Mouse (Mus musculus) adrenal gland, postnatal 36 days (tissue): ENCODE data around the gene Ybey. TPM values are rescaled to one million over a fixed set of nuclear protein-coding genes. Genes with fewer than 3 reads are reported as not detected.

Source experiments
- DNase-seq, 2 experiments: peaks; one replicate each; pipeline ENCODE4 v3.0.0; 2021; ENCODE audit warnings: mixed read lengths in 1 of 2
- long read RNA-seq, 2 experiments: library from polyadenylated mRNA; stranded (forward); transcript quantifications; one replicate each; pipeline ENCODE4 v2.0.0; 2021; ENCODE audit warnings: borderline sequencing depth in 2 of 2
- total RNA-seq, 2 experiments: library from RNA; stranded (reverse); gene quantifications; 2 replicates each; pipeline ENCODE4 v1.2.3; 2021

Ybey gene
- 1 to 10 TPM; 2.0 to 3.5 TPM for total RNA-seq
- long read RNA-seq, experiment 1, full-length matches to known transcripts, result 7 of 11 reads
- long read RNA-seq, experiment 1, partial matches to known transcripts, result 4 of 11 reads
- long read RNA-seq, experiment 1, other reads (novel, unspliced or antisense), result 0 of 11 reads
- long read RNA-seq, experiment 2, partial matches to known transcripts, result 2 of 3 reads
- long read RNA-seq, experiment 2, other reads (novel, unspliced or antisense), result 0 of 3 reads

DNA sequence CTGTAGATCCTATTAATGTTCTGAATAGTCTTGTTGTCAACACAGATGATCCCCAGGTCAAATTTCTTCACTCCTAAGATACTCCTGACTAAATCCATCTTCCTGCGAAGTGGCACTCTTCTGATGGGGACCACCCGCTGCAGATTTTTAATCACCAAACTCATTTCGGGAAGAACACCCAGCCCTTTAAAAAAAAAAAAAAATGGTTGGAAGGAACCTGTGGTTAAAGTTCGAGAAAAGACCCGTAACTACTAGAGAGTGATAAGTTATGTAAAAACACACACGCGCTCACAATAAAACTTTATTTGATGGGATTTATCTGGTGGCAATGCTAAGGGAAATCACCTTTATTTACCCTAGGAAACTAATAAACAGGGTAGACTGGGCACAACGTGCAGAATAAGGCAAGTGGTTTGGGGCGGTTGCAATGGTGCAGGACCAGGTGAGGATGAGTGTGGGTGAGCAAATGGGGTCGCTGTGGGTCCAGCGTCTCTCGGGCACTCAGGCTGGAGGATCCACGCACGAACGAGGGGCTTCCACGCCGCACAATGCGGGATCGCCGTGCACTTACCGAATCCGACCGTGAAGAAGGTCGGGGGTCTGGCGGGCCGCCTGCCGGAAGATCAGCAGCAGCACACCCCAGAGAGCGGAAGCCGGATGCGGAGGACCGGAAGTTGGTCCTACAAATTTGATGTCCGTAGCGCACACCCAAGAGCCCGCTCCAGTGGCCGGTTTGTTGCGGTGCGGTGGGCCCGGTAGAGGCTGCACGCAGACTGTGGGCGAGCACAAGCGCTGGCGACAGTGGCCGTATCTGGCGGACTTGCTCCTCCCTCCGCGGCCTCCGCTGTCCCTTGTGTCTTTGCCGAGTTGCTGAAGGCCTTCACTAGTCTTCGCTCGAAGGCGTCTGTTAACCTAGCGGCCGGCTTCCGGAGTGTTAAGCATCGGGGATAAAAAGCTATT is at the start of gene Ybey, which contains the start of gene Mcm3ap:
TSS of gene Ybey (minus strand) at position 912 of the 960 bp plus-strand sequence.
TSS of gene Mcm3ap (plus strand) at position 725 of the 960 bp plus-strand sequence.
- DNase-seq, result peak; percentile 90

DNA sequence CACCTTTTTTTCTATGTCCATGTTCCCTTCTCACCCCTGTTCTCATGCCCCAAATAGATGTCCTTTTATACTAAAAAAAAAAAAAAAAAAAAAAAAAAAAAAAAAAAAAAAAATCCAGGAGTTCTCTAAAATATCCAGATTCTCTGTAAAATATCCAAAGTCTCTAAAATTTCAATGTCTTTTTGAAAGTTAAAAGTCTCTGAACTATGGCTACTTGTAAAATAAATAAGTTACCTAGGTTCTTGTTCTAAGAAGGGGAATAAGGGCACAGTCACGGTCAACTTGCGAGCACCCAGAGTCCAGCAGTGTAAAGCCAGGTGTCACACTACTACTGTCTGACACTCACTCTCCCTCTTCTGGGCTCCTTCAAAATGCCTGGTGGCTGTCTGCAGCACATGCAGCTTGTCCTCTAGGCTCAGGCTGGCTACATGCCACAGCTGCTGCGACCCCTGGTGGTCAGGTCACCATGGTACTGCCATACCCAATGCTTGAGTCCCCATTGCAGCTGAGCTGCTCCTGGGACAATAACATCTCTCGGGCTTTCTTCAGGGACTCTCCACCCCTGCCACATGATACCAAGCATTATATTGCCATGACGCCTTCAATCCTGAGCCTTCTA is 44.2 kb upstream of the Ybey start:
- DNase-seq, result peak; percentile 77

DNA sequence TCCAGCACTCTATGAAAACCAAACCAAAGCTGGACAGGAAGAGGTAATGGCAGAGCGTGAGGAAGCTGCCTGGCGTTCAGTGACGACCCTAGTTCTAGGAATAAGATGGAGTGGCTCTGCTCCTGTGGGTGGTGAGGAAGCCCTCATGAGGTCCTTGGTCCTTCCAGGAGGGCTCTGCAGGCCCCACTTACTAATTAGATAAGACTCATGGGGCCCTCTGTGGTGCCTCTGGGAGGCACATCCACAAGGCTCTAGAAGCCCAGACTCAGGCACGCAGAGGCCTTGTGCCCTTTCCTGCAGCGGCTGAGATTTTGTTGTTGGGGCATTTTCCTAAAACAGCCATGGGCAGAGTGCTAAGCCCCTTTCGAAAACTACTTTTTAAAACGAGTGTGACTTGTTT is 37.0 kb upstream of the Ybey start:
- DNase-seq, result no peak

DNA sequence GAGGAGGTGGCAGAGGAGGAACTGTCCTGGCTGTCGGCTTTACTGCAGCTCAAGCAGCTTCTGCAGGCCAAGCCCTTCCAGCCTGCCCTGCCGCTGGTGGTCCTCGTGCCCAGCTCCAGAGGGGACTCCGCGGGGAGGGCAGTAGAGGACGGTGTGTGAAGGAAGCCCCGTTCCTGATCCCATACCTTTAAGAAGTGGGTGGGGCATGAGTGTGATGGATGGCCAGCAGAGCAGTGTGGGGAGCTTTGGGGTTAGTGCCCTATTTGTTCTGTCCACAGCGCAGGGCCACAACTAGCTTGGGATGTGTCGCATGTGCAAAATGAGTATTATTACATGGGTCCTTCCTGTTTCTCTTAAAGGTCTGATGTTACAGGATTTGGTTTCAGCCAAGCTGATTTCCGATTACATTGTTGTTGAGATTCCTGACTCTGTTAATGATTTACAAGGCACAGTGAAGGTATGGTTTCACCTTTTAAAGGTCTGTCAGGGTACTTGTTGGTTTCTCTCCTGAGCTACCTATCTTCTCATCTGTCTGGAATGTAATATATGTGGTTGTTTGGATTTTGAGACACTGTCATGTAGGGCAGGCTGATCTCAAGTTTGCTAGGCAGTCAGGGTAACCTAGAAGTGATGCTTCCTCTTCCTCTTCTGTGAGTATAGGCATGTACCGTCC is 35.5 kb upstream of the Ybey start:
- DNase-seq, result no peak

DNA sequence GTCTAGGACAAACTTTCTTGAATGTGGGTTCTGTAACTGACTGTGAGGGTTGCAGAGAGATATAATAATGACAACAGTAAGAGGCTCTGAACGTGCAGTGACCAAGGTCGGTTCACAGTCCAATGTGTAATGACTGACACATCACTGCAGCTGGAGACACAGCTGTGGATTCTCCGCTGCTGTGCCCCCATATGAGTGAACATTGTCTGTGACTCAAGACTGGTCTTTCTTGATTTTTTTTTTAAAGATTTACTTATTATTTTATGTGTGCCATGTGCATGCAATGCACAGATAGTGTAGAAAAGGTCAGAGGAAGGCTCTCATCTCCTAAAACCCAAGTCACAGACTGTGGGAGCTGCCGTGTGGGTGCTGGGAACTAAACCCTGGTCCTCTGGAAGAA is 28.6 kb upstream of the Ybey start:
- DNase-seq, result no peak

DNA sequence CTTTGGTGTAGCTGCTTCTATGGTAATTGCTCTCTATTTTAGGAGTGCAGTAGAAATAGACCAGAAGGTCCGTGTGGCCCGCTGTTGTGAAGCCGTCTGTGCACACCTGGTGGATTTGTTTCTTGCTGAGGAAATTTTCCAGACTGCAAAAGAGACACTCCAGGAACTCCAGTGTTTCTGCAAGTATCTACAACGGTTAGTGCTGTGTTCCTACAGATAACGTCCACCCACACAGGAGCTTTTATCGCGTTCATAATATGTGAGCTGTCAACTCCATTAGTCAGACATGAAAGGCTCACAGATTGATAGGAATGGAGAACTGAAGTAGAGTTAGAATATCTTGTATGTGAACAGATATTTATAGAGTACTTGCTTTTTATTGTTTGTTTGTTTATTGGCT is 27.5 kb upstream of the Ybey start:
- no peak for DNase-seq

DNA sequence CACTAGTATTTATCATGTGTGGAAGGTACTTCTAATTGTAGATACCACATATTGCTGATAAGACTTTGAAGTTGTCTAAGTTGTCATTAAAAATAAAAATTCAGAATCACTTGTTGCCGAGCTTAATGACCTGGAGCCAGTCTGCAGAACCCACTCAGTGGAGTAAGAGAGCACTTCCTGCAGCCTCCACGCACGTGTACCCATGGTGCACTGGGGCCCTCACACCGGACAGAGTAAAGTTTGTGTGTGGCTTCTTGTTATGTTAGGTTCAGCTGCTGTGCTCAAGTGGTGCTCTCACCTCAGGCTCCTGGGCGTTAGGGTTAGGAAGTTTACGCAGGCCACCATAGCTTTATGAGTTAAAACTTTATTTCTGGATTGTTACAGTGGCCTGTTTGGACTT is 26.6 kb upstream of the Ybey start:
- no peak for DNase-seq

DNA sequence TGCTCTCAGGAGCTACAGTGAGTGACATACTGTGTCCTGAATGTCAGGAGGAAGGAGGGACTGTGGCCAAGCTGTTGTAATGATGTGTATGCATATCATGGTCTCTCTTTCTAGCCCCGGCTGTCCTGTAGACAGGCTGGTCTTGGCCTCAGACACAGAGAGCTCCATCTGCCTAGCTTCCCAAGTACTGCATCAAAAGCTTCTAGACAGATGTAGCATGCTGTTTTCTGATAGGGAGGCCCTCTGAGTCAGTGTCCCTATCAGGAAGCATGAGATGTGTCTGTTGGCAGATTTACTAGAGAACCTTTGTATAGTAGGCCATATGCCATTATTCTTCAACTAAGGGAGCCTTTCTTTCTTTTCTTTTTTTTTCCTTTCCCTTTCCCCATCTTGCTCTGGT is 24.6 kb upstream of the Ybey start:
- DNase-seq, result no peak

DNA sequence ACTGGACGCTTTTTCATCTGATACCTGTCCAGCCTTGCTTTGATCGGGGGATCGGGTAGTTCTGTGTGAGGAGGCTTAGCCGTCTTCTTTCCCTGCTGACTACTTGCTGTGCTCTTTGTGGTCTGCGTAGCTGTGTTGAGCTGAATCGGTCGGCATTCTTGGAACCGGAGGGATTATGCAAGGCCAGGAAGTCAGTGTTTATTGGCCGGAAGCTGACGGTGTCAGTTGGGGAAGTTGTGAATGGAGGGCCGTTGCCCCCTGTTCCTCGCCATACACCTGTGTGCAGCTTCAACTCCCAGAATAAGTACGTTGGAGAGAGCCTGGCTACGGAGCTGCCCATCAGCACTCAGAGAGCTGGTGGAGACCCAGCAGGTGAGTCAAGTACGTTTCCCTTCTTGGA is 20.3 kb upstream of the Ybey start:
- DNase-seq, result no peak

DNA sequence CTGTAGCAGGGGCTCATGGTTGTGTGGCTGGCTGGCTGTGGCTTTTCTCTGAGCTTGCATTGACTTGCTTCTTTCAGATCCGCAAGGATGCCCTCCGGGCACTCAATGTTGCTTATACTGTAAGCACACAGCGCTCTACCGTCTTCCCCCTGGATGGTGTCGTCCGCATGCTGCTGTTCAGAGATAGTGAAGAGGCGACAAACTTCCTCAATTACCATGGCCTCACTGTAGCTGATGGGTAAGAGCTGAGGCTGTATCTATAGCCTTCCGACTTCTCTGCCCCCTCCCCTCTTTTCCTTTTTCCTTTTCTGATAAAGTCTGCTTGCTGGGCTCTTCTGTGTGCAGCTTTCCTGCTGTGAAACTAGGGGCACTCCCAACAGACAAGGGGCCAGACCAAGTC is 19.4 kb upstream of the Ybey start:
- no peak for DNase-seq

DNA sequence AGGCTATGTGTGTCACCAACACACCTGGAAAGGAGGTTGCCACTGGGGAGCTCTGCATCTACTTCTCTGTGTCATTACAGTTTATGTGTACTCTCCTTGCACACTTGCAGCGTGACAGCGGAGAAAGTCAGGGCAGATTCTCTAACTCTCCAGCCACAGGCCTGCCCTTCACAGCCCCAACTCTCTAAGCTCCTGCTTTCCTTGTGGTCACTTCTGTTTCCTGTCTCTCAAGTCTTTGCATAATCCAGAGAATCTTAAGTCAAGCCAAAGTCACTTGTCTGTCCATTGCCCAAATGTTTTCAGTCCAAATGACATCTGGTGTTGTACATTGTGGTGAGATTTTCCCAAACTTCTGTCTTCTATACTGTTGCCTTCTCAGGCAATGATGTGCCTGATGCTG is 17.4 kb upstream of the Ybey start:
- no peak for DNase-seq

DNA sequence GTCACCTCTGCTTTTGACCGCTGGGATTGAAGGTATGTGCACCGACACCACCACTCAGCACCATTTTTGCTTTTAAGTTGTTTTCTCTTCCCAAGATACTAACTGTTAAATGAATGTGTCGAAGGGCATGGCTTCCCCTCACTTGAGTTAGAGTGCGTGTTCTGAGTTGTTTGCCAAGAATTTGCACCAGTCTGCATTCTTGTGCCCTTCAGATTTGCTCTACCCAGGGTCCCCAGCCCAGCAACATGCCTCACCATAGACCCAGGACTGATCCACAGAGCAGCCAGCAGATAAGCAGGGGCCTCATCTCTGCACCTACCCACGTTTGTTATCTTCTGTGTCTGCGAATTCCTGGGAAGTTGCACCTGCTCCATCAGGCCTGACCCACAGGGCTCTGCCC is 12.6 kb upstream of the Ybey start:
- no peak for DNase-seq

DNA sequence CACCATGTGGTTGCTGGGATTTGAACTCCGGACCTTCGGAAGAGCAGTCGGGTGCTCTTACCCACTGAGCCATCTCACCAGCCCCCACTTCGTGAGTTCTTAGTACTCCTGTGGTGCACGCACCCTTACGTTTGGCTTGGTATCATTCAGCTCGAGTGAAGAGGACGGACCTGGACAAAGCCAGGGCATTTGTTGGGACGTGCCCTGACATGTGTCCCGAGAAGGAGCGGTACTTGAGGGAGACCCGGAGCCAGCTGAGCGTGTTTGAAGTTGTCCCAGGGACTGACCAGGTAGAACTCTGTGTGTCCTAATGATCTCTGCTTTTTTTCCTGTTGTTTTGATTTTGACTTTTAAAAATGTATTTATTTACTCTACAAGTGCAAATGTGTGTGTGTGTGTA is 11.9 kb upstream of the Ybey start:
- DNase-seq, result no peak

DNA sequence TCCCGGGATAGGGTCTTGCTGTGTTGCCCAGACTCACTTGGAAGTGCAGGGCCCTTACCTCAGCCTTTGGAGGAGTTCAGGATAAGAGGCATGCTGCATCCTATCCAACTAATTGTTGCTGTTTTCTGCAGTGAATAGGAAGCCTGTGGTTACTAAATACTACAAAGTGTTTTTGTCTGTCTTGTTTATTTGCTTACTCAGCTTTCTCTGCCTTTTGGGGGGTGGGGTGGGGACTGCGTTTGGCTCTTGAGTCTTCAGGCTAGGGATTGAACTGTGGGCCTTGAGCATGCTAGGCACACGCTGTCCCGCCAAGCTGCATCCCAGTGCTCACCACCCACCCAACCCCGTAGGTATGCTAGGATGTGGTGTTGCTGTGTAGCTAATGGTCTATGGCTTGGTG is 4.8 kb upstream of the Ybey start:
- DNase-seq, result no peak

DNA sequence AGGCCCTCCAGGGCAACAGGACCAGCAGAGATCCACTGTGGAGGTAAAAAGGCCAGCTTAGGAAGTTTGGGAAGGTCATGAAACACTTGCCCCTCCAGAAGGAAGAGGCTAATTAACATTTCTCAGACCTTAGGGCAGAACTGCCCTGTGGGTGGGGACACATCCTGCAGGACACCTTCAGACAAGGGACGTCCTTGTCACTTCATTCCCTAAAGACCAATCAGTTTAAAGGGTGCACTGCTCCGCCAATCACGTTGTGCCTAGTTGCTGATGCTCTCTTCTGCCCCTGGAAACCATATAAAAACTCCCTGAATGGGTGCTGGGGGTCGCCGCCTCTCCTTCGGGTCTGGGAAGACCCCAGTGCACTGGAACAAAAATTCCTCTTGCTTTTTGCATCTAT is 6.2 kb downstream of the Ybey start:
- DNase-seq, result no peak

DNA sequence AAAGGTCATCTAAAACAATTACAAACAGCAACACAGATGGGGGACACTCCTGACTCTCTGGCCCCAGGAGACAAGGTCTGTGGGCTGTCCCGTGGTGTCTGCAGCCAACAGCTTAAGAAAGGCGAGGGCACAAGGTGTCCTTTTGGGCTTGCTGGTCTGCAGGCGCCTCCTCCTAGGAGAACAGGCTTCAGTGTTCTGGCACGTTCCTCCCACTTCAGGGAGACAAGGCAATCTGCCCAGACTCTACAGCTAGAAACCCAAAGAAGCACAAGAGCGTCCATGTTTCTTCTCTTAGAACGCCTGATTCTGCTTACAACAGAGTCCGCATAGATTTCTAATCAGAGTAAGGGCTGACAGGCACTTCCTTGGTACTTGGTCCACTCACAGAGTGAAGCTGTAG is 6.6 kb downstream of the Ybey start:
- no peak for DNase-seq

DNA sequence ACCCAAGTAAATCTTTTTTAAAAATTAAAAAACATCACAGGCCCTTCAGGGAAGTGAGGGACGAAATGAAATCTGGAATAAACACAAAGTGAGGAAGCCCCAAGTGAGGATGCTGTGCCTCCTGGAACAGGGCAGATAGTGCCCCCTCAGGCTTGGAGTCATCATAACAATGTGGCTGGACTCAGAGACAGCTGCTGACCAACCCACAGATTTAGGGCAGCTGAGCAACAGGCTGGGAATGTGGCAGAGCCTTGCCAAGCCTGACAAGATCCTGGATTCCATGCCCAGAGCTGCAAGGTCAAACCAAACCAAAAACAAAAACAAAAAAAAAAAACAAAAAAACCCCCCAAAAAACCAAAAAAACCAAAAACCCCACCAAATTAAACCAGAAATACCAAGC is 7.7 kb downstream of the Ybey start:
- peak; percentile 50 to 53 for DNase-seq

DNA sequence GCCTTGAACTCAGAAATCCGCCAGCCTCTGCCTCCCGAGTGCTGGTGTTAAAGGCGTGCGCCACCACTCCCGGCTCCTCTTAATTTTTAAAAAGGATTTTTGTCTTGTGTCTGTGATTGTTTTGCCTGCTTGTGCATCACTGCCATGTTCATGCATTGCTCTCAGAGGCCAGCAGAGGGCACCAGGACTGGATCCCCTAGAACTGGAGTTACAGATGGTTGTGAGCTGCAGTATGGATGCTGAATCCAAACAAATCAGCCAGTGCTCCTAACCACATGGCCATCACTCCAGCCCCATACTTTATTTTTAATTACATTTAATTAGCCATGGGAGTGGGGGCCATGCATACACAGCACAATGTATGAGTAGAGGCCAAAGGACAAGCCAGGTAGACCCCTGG is 13.6 kb downstream of the Ybey start:
- DNase-seq, result peak; percentile 43 to 68

DNA sequence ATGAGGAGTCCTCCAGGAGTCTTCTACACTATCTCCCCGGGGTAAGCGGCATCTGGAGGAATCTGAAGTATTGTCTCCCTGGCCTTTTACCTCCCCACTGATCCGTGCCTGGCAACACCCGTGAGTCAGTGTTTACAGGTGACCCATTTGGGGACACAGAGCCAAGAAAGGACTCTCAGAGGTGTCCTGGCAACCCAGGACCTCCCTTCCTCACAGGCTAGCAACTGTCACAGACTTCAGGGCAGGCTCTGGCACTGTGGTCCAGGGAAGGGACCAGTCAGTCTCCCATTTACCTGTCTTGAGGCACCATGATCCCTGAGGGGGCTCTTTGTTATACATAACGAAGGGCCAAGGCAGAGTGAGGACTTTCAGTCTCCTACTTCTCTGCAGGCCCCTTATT is 20.1 kb downstream of the Ybey start, which contains the start of gene 2610028H24Rik:
TSS of gene 2610028H24Rik (plus strand) at position 231 of the 400 bp plus-strand sequence.
- no peak for DNase-seq

DNA sequence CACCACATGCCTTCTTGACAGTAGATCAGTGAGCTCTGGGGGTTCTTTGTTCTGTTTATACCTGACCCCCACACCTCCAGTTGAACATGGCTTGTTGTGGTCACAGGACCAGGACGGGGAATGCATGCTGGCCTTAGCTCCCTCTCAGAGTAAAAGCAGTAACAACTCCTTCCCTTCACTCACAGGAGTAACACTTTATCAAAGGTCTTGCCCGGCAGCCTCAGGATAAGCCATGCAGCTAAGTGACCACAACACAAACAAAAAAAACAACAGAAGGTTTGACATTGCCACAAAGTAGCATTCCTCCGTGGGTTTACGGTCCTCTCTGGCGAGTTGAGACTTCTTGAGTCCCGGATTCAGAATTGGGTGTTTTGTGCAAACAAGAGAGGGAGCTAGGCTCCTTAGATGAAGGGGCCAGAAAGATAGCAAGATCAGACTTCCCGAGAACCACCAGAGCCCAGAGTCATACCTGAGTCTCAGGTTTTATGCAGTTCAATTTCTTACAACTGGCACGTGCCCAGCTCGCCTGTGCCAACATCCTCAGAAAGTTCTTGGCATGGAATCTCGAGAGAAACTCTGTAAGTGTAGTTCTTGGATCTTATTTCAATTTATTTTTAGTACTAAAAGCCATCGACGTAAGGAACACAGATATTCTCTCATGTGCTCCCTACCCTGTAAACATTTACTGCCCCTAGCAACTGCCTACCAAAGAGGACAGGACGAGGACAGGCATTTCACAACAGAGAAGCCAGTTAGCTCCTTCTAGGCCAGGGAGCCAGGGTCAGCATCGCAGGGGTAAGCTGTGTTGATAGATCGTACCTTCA is 21.3 kb downstream of the Ybey start:
- no peak for DNase-seq

DNA sequence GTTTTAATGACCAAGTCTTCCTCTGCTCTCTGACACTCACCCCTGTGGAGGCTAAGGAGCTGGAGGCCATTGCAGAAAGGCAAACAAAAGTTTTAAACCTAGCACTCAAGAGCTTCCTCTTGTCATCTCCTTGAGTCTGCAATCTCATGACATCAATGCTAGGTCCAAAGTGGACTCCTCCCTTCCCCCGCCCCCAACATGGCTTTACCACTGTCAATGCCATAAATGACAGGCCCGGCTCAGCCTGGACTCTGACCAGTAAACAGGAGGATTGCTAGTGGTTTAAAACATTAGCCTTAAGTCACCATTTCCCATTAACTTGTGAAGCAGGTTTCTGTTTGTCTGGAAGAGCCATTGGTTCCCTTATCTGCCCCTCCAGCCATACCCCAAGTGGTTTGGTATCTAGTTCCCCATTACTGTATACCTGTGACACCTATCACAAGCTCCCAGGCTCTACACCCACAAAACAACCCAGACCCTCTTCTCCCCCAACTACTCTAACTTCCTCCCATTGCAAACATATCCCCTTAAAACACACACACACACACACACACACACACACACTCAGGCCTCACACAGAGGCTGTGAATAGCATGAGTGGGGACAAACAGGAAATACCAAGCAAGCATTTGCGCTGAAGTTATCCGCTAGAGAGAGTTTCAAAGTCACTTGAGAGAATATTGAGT is 22.8 kb downstream of the Ybey start:
- DNase-seq, result no peak
